Mouse (Mus musculus): ENCODE data around the gene Fbxo7.

- TF ChIP-seq CTCF (IDR thresholded peaks at IDR 0.05; ENCODE audit: borderline replicate concordance, insufficient read depth, low read depth, low read length) (no peak), POLR2A (IDR thresholded peaks at IDR 0.05; ENCODE audit: borderline replicate concordance, insufficient read depth, low read length) (no peak)
Observed at GRCm38 (mm10) chr10:86052818-86053522, 31.2 kb downstream of the Fbxo7 start.
